Mouse (Mus musculus) B cell, adult 2 months (primary cell): Measurements from ENCODE around the gene Gjd2.

Source experiments
- DNase-seq, 2 experiments: peaks; one replicate each; pipeline ENCODE4 v3.0.0; 2022

Gene Gjd2

DNA sequence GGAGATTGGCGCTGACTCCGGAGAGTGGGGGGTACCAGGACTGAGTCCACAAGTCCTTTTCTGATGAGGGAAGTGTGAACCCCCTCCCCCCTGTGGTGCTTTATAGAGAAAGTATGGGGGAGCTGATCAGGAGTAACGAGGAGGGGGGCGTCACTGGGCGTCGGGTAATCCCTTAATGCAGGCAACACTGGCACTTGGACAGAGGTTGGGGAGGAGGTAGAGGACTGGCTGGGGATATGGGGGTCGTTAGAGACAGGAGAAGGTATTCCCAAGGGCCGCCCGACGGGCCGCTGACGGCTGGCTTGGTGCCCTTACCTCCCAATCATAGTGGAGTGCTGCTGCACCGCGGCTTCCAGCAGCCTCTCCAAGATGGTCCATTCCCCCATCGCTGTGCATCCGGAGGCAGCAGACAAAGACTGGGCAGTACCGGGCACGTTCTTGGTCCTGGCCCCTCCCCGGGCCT is 639 bp downstream of the Gjd2 start:
- no peak for DNase-seq

DNA sequence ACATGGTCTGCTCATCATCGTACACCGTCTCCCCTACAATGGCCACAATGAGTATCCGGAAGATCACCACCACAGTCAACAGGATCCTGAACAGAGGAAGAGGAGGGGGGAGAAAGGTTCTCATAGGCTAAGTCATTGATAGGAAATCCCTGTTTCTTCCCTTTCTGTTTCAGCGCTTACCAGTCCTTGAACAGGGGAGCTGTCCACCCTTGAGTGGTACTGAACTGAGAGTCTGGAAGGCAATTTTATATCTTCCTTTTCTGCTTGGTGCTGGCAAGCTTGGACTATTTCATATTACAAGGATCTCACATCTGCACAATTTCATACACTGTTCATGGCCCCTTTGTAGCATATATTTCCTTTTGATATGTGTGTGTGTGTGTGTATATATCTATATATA is 1.6 kb downstream of the Gjd2 start:
- DNase-seq: no peak

DNA sequence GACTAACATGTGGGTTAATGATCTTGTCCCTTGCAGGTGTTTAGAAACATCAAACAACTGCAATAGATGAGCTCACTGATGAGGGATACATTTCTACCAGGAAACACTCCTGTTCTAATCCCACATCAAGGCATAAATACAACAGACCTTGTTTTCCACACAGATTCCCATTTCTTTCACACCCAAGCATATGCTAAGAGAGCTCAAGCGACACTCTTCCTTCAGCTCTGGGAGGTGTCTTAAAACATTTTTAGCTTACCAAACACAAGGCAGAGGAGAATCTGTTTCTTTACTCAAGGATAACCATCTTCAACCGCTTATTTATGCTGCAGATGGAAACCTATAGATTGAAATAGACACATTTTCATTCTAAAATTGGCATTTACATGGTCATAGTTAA is 5.1 kb downstream of the Gjd2 start:
- no peak for DNase-seq

DNA sequence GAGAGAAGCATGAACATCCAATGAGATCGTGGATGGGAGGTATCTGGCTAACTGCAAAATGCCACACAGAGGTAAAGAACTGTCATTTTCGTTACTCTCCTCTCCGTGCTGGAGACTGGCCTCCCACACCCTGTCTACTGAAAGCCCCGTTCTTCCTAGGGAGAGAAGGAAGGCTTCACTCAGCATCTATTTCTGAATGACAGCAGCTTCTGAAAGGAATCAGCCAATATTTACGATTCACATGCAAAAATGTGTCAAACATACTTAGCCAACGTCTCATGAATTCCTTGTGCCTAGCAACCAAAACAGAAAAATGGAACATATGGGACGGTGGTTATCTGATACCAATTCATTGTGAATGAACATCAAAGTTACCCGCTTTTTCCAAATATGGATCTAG is 15.9 kb downstream of the Gjd2 start:
- no peak for DNase-seq

DNA sequence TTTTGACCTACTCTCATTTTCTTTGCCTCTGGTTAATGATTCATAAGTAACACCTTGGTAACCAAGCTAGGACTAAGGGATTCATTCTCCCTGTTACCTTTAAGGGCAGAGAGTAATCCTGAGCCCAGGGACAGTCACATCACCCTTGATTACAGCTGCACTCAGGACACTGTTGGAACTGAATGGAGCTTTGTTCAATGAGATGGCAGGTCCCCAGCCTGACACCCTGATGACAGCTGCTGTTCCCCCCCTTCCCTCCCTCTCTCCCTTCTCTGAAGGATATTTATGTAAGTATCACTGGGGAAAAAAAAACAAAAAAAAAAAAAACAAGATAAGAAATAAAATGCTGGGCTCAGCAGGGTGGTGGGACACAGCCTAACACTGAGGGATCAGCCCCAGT is 16.5 kb downstream of the Gjd2 start:
- DNase-seq: no peak

DNA sequence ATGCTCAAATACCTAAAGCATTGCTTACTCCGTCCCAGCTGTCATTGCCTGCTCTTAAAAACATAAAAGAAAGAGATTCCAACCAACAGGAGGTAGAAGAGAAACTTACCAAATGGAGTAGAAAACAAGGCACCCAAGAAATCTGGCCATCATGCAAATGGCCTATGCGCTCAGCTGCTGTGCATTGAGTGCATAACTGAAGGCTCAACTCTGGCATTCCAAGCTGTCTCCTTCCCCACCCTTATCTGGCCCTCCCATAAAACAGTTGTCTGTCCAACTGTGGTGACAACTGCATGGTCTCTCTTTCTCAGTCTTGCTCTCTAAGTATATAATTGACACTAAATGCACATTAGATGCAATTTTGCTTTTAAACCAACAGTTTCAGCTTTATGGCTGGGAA is 28.5 kb downstream of the Gjd2 start:
- DNase-seq: no peak

DNA sequence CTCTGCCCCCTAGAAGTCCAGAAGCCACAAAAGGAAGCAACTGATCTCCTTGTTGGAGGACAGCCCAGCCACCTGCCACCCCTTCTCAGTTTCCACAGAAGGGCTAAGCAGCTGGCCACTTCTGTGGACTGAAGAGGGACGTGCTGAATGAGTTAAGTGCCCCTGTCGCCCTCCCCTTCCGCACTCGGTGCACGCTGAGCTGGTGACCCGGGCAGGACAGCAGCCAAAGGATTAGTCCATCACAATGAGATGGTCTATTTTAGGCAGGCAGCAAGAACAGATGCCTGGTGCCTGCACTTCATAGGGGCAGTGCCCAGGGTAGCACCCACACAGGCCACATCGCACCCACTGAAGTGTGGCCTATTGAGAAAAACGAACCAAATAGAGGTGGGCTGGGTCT is 32.8 kb downstream of the Gjd2 start:
- DNase-seq: no peak

DNA sequence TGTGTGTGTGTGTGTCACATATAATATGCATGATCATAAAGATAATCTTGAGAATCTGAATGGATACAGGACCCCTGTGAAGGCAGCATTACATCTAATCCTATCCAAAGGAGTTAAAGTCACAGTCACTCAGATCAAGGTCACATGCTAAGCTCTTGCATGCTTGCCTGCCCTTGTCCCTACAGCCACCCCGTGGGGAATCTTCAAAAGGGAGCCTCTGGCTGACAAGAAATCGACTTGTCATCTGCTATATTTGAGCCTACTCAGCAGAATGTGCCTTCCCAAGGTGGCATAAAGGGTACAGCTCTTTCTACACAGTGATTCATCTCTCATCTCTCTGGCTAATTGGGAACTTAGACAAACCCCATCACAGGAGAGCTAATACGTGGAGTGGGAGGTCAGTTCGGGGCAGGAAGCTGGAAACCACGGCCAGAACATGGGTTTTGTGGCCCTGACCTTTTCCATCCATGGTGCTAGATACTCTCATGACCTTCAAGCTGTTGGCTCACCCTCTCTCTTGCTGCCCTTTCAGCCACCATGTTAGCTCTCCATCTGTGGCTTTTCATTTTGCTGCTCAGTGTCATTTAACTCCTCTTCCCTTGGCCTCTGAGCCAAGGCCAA is 35.2 kb downstream of the Gjd2 start:
- no peak for DNase-seq

DNA sequence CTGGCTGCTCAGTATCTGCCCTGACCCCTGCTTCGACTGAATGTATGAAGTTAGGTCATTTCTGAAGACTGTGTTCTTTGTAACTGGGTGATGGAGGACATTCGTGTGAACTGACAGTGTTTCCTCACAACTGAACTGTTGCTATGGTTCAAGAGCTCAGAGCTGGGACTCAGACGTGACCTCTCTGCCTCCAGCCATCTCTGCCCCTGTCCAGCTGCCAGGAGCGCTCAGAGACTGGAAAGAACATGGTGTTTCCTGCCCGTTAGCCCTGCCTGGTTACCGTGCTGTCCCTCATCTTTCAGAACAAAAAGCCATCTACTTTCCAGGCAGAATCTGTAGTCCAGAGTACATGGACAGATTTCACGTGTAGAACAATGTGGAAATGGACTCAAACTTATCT is 39.5 kb downstream of the Gjd2 start:
- DNase-seq: no peak

DNA sequence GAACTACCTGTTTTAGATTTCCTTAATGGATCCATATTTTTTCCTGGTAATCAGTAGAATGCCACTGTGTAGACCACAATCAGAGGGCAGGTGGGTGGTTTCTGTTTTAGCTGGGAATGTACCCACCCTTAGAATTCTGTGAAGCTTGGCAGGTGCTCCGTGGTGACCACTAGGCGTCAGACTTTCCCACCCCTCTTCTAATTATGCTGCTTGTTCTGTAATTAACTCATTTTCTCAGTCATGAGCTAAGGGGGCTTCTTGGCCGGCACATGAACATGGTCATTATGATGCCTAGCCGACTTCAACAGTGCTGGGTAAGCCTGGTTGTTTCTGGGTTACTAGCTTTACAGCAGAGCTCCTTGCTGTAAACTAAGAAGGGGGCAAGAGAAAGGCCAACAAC is 47.0 kb downstream of the Gjd2 start:
- DNase-seq: no peak
